Mouse (Mus musculus) kidney, embryonic 16.5 days (tissue): ENCODE measurements around the gene Atp11a. TPM values are rescaled to one million over a fixed set of nuclear protein-coding genes. Genes with fewer than 3 reads are reported as not detected.

Experiments used
- ATAC-seq: fragments of 200-750 bp; cut with Nextera tagmentation; 2 replicates; pipeline ENCODE4 v1.8.0; 2017; ENCODE audit warnings: moderate TSS enrichment; ENCODE audit not compliant: low FRiP score, low TSS enrichment
- H3K27ac ChIP-seq: fragments of 300-500 bp; sonication (generic); 2 replicates; pipeline ENCODE4 v1.5.1; 2014; ENCODE audit warnings: low read length
- H3K27me3 ChIP-seq: fragments of 300-500 bp; sonication (generic); 2 replicates; pipeline ENCODE4 v1.6.1; 2014; ENCODE audit warnings: low read length, control low read depth, mixed read lengths; ENCODE audit not compliant: insufficient read depth
- H3K36me3 ChIP-seq: fragments of 300-500 bp; sonication (generic); 2 replicates; pipeline ENCODE4 v1.6.1; 2014; ENCODE audit warnings: low read length, control low read depth, mixed read lengths; ENCODE audit not compliant: insufficient read depth
- H3K4me1 ChIP-seq: fragments of 300-500 bp; sonication (generic); 2 replicates; pipeline ENCODE4 v1.6.1; 2014; ENCODE audit warnings: low read length, control low read depth, mixed read lengths; ENCODE audit not compliant: insufficient read depth
- H3K4me2 ChIP-seq: fragments of 300-500 bp; sonication (generic); replicated peaks from 2 replicates; pipeline ENCODE4 v1.6.1; 2014; ENCODE audit warnings: low read depth, low read length
- H3K4me3 ChIP-seq: fragments of 300-500 bp; sonication (generic); 2 replicates; pipeline ENCODE4 v1.5.1; 2014; ENCODE audit warnings: mild to moderate bottlenecking, low read length
- H3K9ac ChIP-seq: fragments of 300-500 bp; sonication (generic); replicated peaks from 2 replicates; pipeline ENCODE4 v1.6.1; 2014; ENCODE audit warnings: low read length
- H3K9me3 ChIP-seq: fragments of 300-500 bp; sonication (generic); 2 replicates; pipeline ENCODE4 v1.6.1; 2016; ENCODE audit warnings: low read length, control low read depth
- WGBS: fragments of 180-500 bp; shearing (Covaris S2); extraction: QIAGEN DNeasy Blood & Tissue Kit; methylation state at CpG from one replicate; pipeline ENCODE4 v1.1.7; 2014; 5-methylcytosine and 5-hydroxymethylcytosine counted together
- polyA plus RNA-seq: library from polyadenylated mRNA; unstranded; fragments of >200 nt; fragmentation: Nextera tagmentation; extraction: Ambion mirVana; gene quantifications from 2 replicates; pipeline ENCODE4 v1.2.1, GENCODE M21; 2015

The Atp11a gene
- polyA plus RNA-seq, 1 experiment from 2014 or later: 14.4 TPM

DNA sequence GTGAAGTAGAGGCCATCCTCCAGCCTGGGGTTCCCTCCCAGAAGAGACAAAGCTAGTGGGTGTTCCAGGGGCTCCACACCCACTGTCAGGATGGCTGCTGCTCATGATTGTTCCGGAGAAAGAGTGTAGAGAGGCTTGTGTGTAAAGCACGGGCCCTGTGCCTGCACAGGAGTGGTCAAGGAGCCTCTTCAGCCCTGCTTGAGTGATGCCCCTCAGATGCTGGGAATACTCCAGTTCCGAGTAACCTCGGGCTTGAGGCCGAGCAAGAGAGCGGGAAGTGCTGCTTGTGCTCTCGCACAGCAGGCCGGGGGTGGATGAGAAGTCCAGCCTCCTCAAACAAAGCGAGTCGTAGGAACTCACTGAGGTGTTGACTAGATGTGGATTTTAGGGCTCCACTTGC lies 46.3 kb downstream of the Atp11a start:
- Histone ChIP-seq H3K4me3 (no peak overlapping the region), H3K4me2 (no peak overlapping the region), H3K9me3 (no peaks in the 10 kb centered on the region), H3K9ac (no peak overlapping the region), H3K36me3 (peaks cover 2% of the 10 kb centered on the region; the same call in 1 of the 2 replicates), H3K27me3 (no peaks in the 10 kb centered on the region), H3K27ac (no peak overlapping the region), H3K4me1 (peaks cover 53% of the 10 kb centered on the region)
- ATAC-seq: no peak
- WGBS: 78% methylated on average over 10 of the region's 10 CpGs

DNA sequence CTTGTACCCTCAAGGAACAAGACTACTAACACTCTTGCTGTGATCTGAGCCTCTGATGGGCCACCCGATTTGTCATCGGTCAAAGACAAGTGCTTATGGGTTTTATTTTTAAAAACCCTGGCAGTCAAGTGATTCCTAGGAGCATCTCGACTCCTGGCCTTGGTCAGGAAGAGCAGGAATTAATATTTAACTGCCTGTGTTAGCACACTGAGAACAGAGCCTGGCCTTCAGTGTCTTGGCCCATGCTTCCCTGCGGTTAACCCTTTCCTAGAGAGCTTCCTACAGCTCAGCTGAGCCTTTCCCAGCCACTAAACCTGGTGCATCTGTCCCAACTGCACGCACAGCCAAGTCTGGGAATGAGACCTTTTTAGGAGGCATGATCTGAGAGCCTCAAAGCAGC lies 48.1 kb downstream of the Atp11a start:
- H3K4me2 ChIP-seq: no peak overlapping the region
- H3K9me3 ChIP-seq: no peaks in the 10 kb centered on the region
- H3K27me3 ChIP-seq: no peaks in the 10 kb centered on the region
- H3K4me3 ChIP-seq: no peak overlapping the region
- 54% methylated on average over 5 of the region's 5 CpGs for WGBS
- 0 out of 2 replicates have a peak overlapping the region, but pooled peaks have one; percentile 9 for H3K9ac ChIP-seq
- peak; percentile 42; the same call in 1 of the 2 replicates for ATAC-seq
- peaks cover 48% of the 10 kb centered on the region for H3K4me1 ChIP-seq
- peak overlapping the region; percentile 61; the same call in 1 of the 2 replicates for H3K27ac ChIP-seq
- H3K36me3 ChIP-seq: peaks cover 2% of the 10 kb centered on the region; the same call in 1 of the 2 replicates

DNA sequence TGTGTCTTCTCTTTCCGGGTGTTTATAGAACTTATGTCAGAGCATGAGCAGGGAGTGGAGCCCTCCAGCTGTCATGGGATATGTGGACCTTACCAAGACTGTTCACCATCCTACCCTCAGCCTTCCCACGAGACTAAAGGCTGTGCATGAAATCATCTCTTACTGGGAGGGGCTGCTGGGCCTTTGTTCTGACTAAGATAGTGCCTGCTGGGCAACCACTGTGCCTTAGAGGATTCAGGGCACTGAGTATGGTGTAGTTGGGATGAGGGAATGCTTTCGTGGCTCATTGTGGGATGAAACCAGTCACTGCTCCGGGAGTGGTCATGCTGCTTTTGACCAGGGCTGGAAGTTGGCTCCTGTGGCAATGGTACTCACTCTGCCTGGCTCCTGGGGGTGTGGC lies 48.8 kb downstream of the Atp11a start:
- peaks cover 44% of the 10 kb centered on the region for H3K4me1 ChIP-seq
- peak overlapping the region; percentile 23; the same call in 1 of the 2 replicates for H3K27ac ChIP-seq

DNA sequence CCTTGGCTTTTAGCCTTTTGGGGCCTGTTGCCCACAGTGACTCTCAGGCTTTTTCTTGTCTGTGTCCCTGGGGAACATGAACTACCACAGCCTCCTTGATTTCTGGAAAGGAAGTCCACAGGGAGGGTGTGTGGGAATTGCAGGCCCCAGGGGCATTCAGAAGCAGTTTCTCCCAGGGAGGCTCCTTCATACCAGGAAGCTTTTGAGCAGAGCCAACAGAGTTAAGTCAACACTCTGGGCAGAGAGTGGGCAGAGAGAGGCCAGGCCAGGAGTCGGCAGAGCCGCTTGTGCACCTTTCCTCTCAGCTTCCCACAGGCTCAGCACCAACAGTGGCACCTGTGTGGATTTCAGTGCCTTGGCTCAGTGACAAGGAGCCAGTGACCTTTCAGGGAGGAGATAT lies 51.2 kb downstream of the Atp11a start:
- peaks cover 20% of the 10 kb centered on the region for H3K4me1 ChIP-seq
- H3K9me3 ChIP-seq: no peaks in the 10 kb centered on the region
- H3K27ac ChIP-seq: no peak overlapping the region
- H3K27me3 ChIP-seq: no peaks in the 10 kb centered on the region
- no peak for ATAC-seq
- no peak overlapping the region for H3K4me2 ChIP-seq
- peaks cover 8% of the 10 kb centered on the region for H3K36me3 ChIP-seq
- no peak overlapping the region for H3K4me3 ChIP-seq
- no peak overlapping the region for H3K9ac ChIP-seq
- 69% methylated on average over 2 of the region's 2 CpGs for WGBS

More for the DNA sequence above, 48.8 kb downstream of the Atp11a start:
- Histone ChIP-seq H3K9me3 (no peaks in the 10 kb centered on the region), H3K36me3 (peaks cover 2% of the 10 kb centered on the region; the same call in 1 of the 2 replicates), H3K4me2 (no peak overlapping the region), H3K9ac (no peak overlapping the region), H3K27me3 (no peaks in the 10 kb centered on the region), H3K4me3 (no peak overlapping the region)
- no peak for ATAC-seq
- 78% methylated on average over 4 of the region's 4 CpGs for WGBS

DNA sequence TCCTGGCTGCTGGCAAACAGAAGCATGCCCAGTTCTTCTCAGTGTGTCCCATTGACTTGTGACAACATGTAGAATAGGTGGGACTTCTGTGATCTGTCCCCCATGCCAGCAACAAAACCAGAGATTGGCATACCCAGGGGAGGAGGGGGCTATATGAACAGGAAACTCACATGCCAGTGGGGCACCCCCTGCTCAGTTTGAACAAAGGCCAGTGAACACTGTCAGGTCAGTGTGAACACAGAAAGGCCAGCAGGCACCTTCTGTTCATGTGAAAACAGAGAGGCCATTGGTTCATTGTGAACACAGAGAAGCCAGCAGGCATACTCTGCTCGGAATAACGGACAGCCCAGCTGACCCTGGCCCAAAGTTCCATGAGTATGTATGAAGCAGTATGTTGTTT lies 52.7 kb downstream of the Atp11a start:
- H3K4me3 ChIP-seq: no peak overlapping the region
- no peak for ATAC-seq
- peaks cover 8% of the 10 kb centered on the region for H3K36me3 ChIP-seq
- no peaks in the 10 kb centered on the region for H3K27me3 ChIP-seq
- no peak overlapping the region for H3K9ac ChIP-seq
- no peak overlapping the region for H3K4me2 ChIP-seq
- WGBS: 97% methylated on average over 2 of the region's 2 CpGs
- no peaks in the 10 kb centered on the region for H3K9me3 ChIP-seq
- peaks cover 11% of the 10 kb centered on the region for H3K4me1 ChIP-seq
- no peak overlapping the region for H3K27ac ChIP-seq

DNA sequence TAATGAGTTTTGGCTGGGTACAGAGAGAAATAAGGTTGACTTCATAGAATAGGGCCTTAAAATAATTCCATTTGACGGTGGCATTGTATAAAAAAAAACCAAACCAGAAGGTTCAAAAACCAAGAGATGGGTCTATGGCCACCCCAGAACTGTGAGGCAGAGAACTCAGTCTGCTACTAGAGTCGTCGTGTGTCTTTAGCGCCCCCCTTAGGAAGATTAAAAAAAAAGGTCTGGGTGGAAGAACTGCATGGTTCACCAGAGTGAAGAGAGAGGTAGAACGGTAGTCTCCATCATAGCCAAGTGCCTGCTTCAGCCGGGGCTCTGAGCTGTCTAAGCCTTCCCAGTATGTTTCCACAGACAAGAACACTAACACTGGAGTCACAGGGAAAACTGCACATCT lies 54.4 kb downstream of the Atp11a start:
- 48% methylated on average over 6 of the region's 6 CpGs for WGBS
- Histone ChIP-seq H3K9me3 (no peaks in the 10 kb centered on the region), H3K36me3 (peaks cover 8% of the 10 kb centered on the region), H3K27me3 (no peaks in the 10 kb centered on the region), H3K9ac (no peak overlapping the region), H3K4me3 (no peak overlapping the region), H3K4me1 (no peaks in the 10 kb centered on the region), H3K27ac (no peak overlapping the region), H3K4me2 (no peak overlapping the region)
- ATAC-seq: no peak

DNA sequence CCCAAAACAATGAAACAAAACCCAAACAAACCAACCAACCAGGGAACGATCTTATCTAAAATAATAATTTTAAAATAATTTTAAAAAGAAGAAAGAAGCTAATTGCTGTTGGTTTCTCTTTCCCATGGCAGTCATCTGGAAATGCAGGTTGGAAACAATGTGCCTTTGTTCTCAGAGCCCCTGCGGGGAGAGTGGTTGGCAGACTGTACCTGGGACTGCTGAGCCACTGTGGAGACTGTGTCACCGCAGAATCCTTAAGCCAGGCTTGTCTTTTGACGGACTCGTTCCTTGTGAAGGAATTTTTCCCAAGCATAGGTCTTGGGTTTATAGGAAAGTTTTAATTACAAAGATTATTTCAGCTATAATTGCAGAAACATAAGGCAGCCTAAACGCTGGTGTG lies 59.6 kb downstream of the Atp11a start:
- 81% methylated on average over 6 of the region's 6 CpGs for WGBS
- no peaks in the 10 kb centered on the region for H3K27me3 ChIP-seq
- H3K4me1 ChIP-seq: no peaks in the 10 kb centered on the region
- no peak overlapping the region for H3K9ac ChIP-seq
- no peaks in the 10 kb centered on the region for H3K9me3 ChIP-seq
- H3K4me2 ChIP-seq: no peak overlapping the region
- H3K27ac ChIP-seq: no peak overlapping the region
- ATAC-seq: no peak
- H3K36me3 ChIP-seq: peaks cover 11% of the 10 kb centered on the region
- no peak overlapping the region for H3K4me3 ChIP-seq

DNA sequence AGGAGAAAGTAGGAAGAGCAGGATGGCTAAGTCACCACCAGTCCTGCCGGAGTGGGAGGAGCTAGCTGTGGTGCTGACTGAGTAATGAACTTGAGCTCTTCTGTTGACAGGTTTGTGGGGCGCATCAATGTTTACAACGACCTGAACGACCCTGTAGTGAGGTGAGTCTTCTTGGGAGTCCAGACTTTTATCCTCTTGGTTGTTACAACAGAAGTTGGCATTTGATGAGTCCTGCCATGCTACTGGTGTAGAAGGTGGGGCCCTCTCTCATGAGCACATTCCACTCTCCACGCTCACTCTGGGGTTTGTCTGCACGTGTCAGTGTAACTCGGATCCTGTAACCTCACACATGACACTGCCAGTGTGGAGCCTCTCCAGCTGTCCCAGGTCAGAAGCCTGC lies 66.1 kb downstream of the Atp11a start:
- Histone ChIP-seq H3K4me1 (no peaks in the 10 kb centered on the region), H3K27ac (no peak overlapping the region), H3K9ac (no peak overlapping the region), H3K4me2 (no peak overlapping the region), H3K4me3 (no peak overlapping the region), H3K27me3 (no peaks in the 10 kb centered on the region), H3K9me3 (no peaks in the 10 kb centered on the region), H3K36me3 (peaks cover 17% of the 10 kb centered on the region; the same call in 1 of the 2 replicates)
- ATAC-seq: peak; percentile 50; the same call in 1 of the 2 replicates
- 44% methylated on average over 7 of the region's 7 CpGs for WGBS

DNA sequence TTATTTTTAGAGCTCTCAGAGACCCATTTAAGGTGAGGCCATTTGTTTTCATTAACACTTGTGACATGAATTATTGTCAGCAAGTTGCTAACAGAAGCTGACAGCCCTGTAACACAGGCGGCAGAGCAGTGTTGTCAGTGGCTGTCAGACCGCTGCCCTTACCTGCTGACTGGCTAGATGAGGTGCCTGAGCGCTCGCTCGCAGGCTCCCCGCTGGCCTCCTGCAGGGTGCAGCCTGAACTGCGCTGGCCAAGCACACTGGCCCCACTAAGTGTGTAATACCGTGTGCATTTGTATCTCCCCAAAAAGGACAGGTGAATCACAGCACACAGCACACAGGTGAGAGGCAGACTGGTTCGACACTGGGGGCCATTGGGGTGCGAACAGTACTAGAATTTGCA lies 67.7 kb downstream of the Atp11a start:
- H3K4me2 ChIP-seq: no peak overlapping the region
- H3K27ac ChIP-seq: no peak overlapping the region
- H3K9ac ChIP-seq: no peak overlapping the region
- H3K27me3 ChIP-seq: no peaks in the 10 kb centered on the region
- no peak for ATAC-seq
- no peaks in the 10 kb centered on the region for H3K9me3 ChIP-seq
- H3K36me3 ChIP-seq: peaks cover 17% of the 10 kb centered on the region; the same call in 1 of the 2 replicates
- no peaks in the 10 kb centered on the region for H3K4me1 ChIP-seq
- 67% methylated on average over 10 of the region's 10 CpGs for WGBS
- H3K4me3 ChIP-seq: no peak overlapping the region

DNA sequence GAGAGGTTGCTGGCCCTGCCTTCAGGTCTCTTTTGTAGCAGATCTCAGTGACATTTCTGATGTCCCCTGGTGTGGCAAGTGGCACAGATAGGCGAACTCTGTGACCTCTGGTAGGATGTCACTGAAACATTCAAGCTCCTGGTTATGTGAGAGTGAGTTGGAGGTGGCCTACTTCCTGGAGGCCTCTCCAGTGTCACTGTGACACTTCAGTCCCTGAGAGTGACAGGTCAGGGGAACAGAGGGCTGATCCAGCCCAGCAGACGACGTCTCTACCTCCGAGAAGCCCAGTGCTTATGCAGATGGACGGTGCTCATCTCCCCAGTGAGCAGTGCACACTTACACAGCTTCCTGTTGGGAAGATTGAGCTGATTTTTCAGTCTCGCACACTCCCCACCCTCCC lies 68.4 kb downstream of the Atp11a start:
- no peak for ATAC-seq
- Histone ChIP-seq H3K4me2 (no peak overlapping the region), H3K4me3 (no peak overlapping the region), H3K27me3 (no peaks in the 10 kb centered on the region), H3K9me3 (no peaks in the 10 kb centered on the region), H3K27ac (no peak overlapping the region), H3K36me3 (peaks cover 17% of the 10 kb centered on the region; the same call in 1 of the 2 replicates), H3K4me1 (no peaks in the 10 kb centered on the region), H3K9ac (no peak overlapping the region)
- WGBS: 57% methylated on average over 6 of the region's 6 CpGs
